Mouse (Mus musculus) thymus, postnatal 10 days (tissue): ENCODE results near the gene Twist1.

Source experiments
- DNase-seq, 2 experiments: peaks; one replicate each; pipeline ENCODE4 v3.0.0; 2021; ENCODE audit warnings: low spot score in 2 of 2

The Twist1 gene

DNA sequence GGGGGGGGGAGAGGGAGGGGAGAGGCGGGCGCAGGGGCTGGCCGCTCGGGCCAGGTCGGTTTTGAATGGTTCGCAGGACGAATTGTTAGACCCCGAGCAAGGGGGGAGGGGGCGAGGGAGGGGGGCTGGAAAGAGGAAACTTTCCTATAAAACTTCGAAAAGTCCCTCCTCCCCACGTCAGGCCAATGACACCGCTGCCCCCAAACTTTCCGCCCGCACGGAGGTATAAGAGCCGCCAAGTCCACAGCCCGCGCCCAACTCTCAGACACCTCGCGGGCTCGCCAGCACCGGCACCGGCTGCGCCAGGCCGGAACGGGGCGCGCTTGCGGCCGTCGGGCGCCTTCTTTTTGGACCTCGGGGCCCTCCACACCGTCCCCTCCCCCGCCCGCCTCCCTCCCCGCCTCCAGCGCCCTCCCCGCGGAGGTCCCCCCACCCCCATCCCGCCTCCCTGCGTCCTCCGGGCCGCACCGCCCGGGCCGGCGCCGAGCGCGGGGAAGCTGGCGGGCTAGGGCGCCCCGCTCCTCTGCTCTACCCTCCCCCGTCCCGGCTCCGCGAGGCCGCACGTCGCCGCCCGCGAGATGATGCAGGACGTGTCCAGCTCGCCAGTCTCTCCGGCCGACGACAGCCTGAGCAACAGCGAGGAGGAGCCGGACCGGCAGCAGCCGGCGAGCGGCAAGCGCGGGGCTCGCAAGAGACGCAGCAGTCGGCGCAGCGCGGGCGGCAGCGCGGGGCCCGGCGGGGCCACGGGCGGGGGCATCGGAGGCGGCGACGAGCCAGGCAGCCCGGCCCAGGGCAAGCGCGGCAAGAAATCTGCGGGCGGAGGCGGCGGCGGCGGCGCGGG lies at the start of gene Twist1:
TSS of gene Twist1 (plus strand) at position 272 of the 841 bp plus-strand sequence.
- DNase-seq = no peak

DNA sequence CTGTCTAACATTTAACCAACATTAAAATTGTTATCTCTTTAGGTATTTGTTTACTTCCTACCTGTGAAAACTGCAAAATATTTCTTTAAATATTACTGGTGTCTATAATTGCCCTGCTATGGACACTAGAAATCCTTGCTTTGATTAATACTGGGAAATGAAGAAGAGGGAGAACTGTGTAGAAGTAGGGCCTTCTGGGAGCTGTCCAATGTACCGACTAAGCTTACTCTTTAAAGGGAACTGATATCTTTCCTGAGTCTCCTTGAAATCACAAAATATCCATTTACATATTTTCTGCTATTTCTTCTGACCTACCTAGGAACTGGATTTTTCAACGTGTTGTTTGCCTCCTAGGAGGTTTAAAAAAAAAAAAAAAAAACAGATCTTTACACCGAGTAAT lies 30.7 kb upstream of the Twist1 start:
- DNase-seq = no peak

DNA sequence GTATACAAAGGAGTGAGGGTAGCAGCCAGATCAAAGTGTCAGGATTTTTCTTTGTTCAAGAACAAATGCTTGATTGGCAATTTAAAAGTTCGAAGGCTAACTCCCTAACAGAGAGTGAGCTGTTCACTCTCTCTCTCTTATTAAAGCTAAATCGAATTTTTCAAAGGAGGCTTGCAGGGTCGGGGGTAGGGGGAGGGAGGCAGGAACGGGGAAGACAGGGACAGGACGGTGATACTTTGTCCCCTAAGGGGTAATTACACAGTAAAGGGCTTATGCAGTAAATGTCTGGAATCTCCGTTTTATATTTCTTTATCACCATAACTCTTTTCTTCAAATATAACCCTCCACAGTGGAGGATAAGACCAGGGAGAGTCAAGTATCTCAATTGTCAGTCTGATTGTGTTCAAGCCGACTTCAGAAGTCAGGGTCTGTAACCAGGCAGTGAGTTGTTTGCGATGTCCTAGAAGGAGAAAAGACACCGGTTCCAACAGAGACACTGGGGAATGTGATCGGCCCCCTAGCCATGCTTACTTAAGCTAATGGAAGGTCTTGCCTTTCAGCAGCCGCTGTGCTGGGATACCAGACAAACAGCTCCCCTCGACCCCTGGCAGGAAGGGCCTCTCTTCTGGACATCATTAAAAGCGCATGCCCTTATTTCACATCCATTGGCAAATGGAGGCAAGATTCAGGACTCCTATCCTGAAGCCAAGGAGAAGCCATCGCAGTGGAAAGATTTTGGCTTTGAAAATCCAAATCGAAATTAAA lies 30.0 kb upstream of the Twist1 start:
- DNase-seq = no peak

DNA sequence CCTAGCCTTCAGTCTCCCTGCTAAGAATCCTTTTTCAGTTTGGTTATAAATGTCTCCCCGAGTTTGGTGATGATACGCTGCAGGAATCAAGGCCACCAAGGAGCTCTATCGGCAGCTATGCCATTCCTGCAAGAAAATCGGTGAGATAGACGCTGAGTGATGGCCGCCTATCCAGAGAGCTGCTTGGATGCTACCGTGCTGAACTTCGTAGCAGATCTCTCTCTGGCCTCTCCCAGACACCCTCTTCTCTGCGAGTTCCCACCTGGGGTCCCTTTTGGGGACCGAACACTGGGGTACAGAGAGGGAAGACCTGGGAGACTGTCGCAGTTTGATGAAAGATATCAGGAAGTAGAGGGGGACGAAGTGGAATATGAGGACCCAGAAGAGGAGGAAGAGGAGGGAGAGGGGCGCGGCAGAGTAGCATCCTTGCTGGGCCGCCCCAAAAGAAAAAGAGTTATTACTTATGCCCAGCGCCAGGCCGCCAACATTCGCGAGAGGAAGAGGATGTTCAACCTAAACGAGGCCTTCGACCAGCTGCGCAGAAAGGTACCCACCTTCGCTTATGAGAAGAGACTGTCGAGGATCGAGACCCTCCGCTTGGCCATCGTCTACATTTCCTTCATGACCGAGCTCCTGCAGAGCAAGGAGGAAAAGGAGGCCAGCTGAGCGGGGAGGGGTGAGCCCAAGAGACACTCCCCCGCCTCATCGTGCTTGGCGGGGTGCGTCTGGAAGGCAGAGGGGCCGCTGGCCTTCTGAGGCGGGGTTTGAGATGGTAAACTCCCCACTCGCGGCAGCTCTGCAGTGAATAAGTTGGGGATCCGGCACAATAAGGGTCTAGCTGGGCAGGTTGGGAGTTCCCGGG lies 28.9 kb upstream of the Twist1 start, which contains the start of gene Ferd3l:
TSS of gene Ferd3l (plus strand) at position 95 of the 862 bp plus-strand sequence.
- no peak for DNase-seq

DNA sequence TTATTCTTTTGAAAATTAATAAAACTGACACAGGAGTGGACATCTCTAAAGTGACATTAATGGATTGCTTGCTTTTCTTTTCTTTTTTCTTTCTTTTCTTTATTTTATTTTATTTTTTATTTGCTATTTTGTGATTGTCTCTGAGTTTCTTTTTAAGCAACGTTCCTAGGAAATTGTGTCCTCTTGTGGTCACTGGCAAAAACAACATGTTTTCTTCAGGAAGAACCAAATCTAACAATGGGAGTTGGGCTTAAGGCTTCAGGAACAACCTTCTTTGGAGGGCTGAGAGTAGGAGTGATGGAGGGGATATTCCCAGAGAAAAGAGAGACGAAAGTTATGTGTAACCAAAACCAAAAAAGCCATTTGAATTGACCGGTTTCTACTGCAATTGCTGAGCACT lies 4.6 kb upstream of the Twist1 start:
- no peak for DNase-seq

DNA sequence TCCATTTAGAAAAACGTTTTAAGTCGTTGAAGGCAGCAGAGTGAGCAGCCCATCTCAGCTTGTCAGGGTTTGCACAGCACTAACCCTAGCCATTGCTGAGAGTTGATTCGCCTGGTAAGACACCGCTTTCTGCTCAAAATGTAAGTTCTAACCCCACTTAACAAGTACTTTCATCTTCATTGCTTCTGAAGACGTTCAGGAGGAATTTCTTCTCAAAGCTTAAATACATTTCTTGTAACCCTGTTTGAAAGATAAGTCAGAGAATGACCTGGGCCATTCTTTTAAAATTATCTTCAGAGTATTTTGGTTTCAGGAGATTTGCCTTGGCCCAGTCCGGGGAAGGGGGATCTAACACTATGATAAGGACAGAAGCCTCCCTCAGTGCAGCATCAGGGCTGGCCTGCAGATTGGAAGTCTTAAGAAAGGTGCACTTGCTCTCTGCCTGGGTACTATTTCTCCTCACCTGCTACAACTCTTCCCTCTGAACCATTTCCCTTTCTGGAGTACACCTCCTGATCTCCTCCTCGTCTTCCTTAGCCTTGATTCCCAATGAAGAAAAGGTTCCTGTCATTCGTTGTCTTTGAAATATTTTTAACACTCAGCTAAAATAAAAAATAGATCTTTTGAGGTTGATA lies 2.4 kb upstream of the Twist1 start:
- DNase-seq = no peak

DNA sequence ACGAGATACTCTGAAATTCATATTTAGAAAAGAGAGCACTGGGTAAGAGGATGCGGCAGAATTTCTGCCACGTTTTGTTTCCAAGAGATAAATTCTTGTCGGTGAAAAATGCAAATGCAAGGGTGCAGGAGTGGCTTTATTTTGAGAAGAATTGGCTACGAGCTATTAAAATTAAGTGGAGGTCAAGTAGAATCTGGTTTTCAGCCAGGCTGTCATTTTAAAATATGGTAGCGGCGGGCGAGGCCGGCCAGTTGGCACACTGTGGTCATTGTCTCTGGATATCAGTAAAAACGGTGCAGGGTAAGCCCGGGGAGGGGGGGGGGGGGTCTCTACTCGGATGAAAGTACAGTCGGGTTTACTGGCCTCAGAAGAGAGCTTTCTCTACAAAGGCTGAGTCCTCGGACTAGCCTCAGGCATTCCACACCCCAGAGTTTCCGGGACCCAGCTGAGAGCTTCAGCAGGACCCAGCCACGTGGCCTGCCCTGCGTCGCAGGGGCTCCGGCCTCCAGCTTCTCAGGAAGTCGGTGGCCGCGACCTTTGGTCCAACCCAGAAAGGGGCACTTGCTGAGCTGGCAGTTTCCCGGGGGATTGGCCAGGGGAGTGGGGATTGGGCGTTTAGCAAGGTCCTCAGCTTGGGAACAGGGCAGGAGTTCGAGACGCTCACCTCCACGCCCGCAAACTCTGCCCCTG lies 1.7 kb upstream of the Twist1 start:
- DNase-seq = no peak

DNA sequence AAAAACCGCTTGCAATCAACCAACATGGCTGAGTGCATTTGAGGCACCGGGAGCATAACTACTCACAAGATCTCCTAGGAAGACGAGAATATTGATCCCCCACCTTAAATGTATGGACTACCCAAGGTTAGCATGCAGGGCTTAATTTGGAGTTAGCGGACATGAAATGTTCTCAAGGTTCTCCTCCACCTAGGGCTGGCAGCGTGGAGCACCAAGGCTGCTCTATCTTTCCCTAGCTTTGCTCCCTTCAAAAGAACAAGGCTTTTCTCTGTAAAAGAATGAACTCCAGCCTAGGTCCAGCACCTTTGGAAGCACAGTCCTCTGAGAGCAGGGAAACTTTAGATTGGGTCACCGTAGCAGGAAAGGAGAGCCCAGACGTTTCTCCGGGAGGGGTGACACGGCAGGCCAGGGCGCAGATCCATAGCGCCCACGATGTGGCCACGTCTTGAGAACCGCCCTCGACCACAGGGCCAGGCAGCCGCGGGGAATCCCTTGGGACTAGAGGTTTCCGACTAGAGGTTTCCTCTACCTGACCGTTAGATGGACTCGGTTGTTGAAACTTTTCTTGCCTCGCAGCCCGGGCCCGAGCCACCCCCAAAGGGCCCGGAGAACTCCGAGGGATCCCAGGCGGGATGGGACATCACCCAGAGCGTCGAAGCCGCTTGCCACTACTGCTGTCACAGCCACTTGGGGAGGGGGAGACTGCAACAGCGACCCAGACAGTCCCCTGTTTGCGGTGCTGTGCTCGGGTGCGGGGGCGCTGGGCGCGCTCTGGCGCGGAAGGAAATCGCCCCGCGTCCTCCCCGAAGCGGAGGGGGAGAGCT lies 683 bp upstream of the Twist1 start:
- DNase-seq = no peak

DNA sequence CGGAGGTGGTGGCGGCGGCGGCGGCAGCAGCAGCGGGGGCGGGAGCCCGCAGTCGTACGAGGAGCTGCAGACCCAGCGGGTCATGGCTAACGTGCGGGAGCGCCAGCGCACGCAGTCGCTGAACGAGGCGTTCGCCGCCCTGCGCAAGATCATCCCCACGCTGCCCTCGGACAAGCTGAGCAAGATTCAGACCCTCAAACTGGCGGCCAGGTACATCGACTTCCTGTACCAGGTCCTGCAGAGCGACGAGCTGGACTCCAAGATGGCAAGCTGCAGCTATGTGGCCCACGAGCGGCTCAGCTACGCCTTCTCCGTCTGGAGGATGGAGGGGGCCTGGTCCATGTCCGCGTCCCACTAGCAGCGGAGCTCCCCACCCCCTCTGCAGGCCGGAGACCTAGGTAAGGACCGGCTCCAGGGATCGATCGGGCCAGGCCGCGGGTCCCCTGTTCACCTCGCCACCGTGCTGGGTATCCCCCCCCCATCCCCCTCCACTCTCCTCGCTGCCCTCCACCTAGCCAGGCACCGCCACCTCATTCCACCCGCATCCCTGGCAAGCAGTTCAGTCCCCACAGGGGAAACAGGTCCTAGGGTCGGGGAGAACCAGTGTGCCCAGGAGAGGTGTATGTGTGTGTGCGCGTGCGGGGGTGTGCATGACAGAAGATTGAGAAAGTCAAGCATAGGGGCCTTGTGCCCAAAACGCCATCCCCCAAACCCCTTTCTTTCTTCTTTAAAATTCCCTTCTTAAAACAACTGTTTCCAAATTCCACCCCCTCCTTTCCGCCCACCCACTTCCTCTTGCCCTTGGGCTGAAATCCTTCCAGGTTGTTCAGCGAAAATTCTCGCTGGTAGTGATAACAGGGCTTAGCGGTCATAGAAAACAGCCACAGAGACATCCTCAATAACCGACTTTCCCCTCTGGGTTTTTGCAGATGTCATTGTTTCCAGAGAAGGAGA lies 1.0 kb downstream of the Twist1 start:
- no peak for DNase-seq

DNA sequence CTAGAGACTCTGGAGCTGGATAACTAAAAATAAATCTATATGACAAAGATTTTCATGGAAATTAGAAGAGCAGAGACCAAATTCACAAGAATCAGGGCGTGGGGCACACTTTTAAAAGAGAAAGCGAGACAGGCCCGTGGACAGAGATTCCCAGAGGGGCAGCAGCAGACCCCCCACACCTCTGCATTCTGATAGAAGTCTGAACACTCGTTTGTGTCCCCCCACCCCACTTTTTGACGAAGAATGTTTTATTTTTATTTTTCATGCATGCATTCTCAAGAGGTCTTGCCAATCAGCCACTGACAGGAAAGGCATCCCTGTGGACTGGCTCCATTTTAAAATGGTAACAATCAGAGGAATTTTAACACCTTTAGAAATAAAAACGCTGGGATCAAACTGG lies 1.7 kb downstream of the Twist1 start:
- no peak for DNase-seq

DNA sequence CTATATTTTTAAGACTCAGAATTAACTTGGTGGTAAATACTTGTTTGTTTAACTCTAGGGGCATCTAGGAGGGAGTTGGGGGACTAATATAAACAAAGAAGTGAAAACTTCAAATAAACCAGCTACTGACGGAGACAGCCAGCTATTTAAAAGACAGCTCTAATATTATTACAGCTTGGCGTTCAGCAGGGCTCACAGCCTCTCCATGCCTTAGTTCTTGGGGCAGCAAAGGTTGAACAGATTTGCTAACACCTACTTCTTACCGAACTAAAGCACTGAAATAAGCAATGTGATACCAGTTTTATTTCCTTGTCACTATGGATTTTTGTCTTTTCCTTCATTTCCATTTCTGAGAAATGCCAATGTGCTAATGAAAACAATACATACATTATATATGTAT lies 2.4 kb downstream of the Twist1 start:
- no peak for DNase-seq

DNA sequence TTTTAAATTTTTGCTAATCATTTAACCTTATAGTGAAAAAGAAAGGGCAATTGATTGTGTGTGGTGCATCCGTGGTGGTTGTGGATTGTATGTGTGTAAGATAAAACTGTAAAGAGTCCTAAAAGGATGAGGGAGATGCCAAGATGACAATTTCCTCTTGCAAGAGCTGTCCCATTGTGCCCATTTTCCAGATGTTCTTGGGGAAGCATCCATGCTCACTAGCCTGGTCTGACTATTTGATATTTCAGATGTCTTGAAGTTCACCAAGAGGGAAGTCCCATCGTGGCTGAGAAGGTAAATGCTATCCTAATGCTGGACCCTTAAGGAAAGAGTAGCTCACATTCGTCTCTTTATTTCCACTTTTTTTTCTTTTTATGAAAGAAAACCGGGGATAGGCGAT lies 3.5 kb downstream of the Twist1 start:
- DNase-seq = no peak

DNA sequence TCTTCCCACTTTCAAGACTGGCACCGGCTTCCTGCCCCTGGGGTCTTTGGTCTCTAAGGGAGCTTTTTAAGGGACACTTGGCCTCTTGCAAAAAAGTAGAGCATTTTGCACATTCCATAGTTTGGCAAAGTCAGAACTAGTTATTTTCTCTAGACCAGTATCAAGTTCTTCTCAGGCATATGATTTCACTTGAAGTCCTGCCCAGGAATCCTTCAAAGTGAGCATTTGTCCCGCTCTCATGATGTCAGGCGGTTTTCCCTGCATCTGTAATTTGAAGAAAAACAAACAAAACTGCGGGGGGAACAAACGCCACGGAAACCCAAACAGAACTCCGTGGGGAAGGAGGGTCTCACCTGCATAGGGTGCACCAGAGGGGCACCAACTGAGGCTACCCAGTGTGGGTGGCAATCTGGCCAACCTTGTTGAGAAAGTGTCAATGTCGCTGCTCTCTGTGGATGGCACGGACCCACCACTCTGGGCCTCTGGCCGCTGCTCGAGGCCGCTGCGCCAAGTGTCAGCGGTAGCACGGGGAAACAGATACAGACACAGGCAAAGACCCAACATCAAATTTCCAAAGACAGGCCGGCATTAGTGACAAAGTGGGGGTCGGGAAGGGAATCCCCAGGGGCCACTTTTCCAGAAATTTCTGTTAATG lies 4.8 kb downstream of the Twist1 start:
- no peak for DNase-seq

DNA sequence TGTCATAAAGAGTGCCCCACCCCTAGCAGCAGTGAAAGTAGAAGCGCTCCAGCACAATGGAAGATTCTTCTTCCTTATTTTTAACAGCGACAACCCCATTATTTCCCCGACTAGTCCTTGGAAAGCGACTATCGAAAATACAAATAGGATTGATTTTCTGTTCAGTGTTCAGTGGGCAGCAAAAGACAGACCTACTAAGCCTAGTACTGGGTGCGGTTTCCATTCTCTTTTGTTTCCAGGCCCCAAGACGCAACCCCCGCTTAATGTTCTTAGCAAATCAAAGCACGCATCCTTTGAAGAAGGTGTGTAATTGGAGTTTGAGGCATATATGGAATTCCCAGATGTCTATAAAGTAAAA lies 5.3 kb downstream of the Twist1 start:
- DNase-seq = no peak

DNA sequence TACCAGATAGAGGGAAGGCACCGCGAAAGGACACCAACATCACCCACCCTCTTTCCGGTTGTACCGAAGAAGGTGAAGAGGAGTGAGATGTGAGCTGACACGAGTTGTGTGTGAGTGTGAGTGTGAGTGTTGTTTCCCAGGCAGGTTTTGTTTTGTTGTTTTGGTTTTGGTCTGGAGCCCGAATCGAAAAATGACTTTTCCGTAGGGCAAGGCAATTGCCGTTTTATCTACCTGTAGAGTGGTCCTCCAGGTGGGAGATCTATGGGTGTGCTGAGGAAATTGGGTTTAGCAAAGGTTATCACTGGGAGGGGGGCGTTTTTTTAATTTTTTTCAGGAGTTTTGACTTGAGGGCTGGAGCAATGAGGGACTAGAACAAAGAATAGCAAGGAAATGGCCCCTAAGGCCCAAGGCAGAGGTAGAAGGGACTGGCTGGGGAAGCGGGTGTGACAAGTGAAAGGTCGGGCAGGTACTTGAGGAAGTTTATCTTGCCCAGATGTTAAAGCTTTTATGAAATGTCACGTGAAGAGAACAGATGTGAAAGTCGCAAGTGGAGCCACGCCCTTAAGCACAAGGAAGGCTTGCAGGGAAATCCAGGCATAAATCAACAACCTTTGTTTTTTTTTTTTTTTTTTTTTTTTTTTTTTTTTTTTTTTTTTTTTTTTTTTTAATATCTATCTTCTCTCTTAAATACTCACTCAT lies 6.3 kb downstream of the Twist1 start:
- no peak for DNase-seq

DNA sequence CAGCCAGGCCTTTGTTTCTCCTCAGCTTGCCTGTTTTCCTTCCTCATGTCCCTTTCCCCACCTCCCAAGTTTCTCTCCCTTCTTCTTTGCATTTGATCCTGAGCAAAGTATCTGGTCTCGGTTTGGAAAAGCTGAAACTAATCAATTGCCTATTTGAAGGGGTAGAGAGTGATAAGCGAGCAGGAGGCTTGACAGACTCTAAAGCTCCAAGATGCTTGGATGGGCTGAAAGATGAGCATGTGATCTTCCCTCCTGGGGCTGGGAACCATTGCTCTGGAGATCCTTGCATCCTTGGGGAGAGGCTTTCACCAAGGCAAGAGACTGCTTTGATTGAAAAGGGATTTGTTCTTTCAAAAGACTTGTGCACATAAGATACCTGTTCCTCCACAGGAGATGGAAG lies 7.0 kb downstream of the Twist1 start:
- no peak for DNase-seq

DNA sequence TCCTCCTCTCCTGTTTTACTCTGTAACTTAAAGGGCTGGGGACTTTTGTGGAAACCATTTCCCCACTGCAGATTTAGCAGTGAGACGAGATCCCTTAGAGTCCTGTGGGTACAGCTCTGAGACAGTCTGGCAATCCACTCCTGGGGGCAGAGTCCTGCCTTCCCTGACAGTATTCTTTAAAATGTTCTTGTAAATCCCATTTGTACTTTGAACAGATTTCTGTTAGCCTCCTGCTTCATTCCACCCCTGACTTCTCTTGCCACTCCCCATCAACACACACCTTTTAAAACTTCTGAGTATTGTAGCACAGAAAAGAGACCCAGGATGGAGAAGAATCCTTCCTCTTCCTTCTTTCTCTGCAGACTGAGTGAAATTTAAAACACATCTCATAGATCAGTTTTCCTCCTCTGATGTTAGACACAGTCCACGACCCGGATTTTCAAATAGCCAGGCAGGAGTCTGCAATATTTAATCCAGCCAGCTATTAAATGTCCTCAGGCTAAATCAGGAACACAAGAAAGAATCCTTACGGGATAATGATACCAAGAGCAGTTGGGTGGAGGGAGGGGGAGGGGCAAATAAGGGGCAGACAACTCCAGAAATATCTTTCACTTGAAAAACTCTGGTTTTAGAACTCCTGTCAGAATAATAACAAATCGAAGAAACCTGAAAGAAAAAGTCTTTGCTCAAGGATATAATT lies 8.3 kb downstream of the Twist1 start:
- DNase-seq = no peak
